Mouse (Mus musculus): ENCODE measurements around the gene Otp. TPM values are rescaled to one million over a fixed set of nuclear protein-coding genes. Genes with fewer than 3 reads are reported as not detected.

Gene Otp
- total RNA-seq, 2 experiments from 2014 or later, result not detected

Other genes starting within 250 kb of the Otp start
- 100 to 1,000 TPM; 205 to 216 TPM for gene Tbca, start 86.7 kb upstream of the Otp start, total RNA-seq (2021)
- gene Wdr41, start 100.7 kb downstream of the Otp start, total RNA-seq (2021), result 10 to 100 TPM; 18.2 to 18.5 TPM

Data from heart, postnatal 4 days (tissue).